Mouse (Mus musculus): ENCODE data around the gene Setd3.

GRCm38 (mm10) chr12:108110674-108111073 lies 68.4 kb downstream of the Setd3 start:
- no peak for TF ChIP-seq FLI1 (IDR thresholded peaks at IDR 0.05; ENCODE audit: low read length)
- TF ChIP-seq GATA1 (IDR thresholded peaks at IDR 0.05; ENCODE audit: borderline replicate concordance, low read length), result no peak

All from megakaryocyte, embryonic 14.5 days (primary cell).